In genomic region chr10:37231936-37232556, GRCm38 (mm10) we compare ENCODE assay signal across 8 mouse cellular contexts.
DNase-seq lines count a peak whose midpoint lies in the region; TF ChIP-seq lines count a peak whose summit lies in the region.

No protein-coding gene starts in this region.

- TF ChIP-seq CTCF in small intestine, adult 2 months (IDR thresholded peaks at IDR 0.05; ENCODE audit: extremely low read depth, insufficient read length, insufficient replicate concordance, low read depth, low read length): no peak

- peaks cover 33% of the 10 kb centered on the region for H3K4me1 ChIP-seq in heart, embryonic 10.5 days
- peaks cover 7% of the 10 kb centered on the region; the same call in 1 of the 2 replicates for H3K4me1 ChIP-seq in small intestine, adult 2 months (ENCODE audit: control insufficient read depth, insufficient read depth, insufficient read length, low read length)

- H3K9me3 ChIP-seq in heart, embryonic 10.5 days: no peaks in the 10 kb centered on the region

- no peak for TF ChIP-seq POLR2A in small intestine, adult 2 months (IDR thresholded peaks at IDR 0.05; ENCODE audit: low read depth, low read length)

- H3K27me3 ChIP-seq in heart, embryonic 10.5 days (ENCODE audit: insufficient read depth, poor library complexity, severe bottlenecking): no peaks in the 10 kb centered on the region
- no peaks in the 10 kb centered on the region for H3K27me3 ChIP-seq in small intestine, adult 2 months (ENCODE audit: control insufficient read depth, insufficient read depth, low read length)

- H3K36me3 ChIP-seq in heart, embryonic 10.5 days: no peaks in the 10 kb centered on the region
- no peaks in the 10 kb centered on the region for H3K36me3 ChIP-seq in small intestine, adult 2 months (ENCODE audit: control insufficient read depth, insufficient read depth, low read length)

- peak overlapping the region; percentile 48 for H3K4me3 ChIP-seq in heart, embryonic 10.5 days
- H3K4me3 ChIP-seq in small intestine, adult 2 months (ENCODE audit: low read depth, low read length): no peak overlapping the region

- peak overlapping the region; percentile 85 for H3K27ac ChIP-seq in heart, embryonic 10.5 days
- H3K27ac ChIP-seq in small intestine, adult 2 months (ENCODE audit: insufficient read depth, low read depth, low read length): 0 out of 2 replicates have a peak overlapping the region, but pooled peaks have one; percentile 16

- peak; percentile 27 to 33 for DNase-seq in frontal cortex, postnatal 10 days (ENCODE audit: low spot score in 2 of 2)
- no peak for DNase-seq in frontal cortex, adult 2 months (ENCODE audit: extremely low spot score in 1 of 2, low spot score in 1 of 2)
- DNase-seq in c-Kit-positive CD71-positive TER-119-negative erythroid progenitor cells, embryonic 14.5 days (ENCODE audit: low read depth): peak; percentile 83
- DNase-seq in heart, embryonic 10.5 days (ENCODE audit: low spot score): peak; percentile 89
- peak; percentile 58 for DNase-seq in kidney, postnatal 10 days
- DNase-seq in lung, postnatal 36 days: peak; percentile 45
- no peak for DNase-seq in cerebellum, adult 8-10 months

- 6% methylated on average over 10 of the region's 12 CpGs for WGBS in heart, embryonic 10.5 days
- WGBS in small intestine, adult 2 months: 36% methylated on average over 12 of the region's 12 CpGs

Comparison
In these comparisons a context has a peak if more than half of its experiments do, and no peak if none do; other contexts are left out.
1. DNase-seq: peak in frontal cortex, postnatal 10 days (2 of 2), c-Kit-positive CD71-positive TER-119-negative erythroid progenitor cells, embryonic 14.5 days (single experiment), heart, embryonic 10.5 days (single experiment), kidney, postnatal 10 days (single experiment) and lung, postnatal 36 days (single experiment); none in frontal cortex, adult 2 months (0 of 2) and cerebellum, adult 8-10 months (single experiment).